Mouse (Mus musculus) lung, postnatal 4 days (tissue): ENCODE measurements around the gene Sgcd.
A peak's percentile ranks its signal among the peaks of the same experiment; 100 is the strongest.

Experiments
- DNase-seq, 2 experiments: peaks; one replicate each; pipeline ENCODE4 v3.0.0; 2021

Gene Sgcd

GRCm38 (mm10) chr11:47988697-47989533, at the start of gene Sgcd:
Gene Sgcd, minus strand, starts transcription at chr11:47988969.
- peak; percentile 37 to 59 for DNase-seq

- DNase-seq = no peak
Observed at GRCm38 (mm10) chr11:48038051-48038450, 49.3 kb upstream of the Sgcd start.

- no peak for DNase-seq
Observed at GRCm38 (mm10) chr11:48012836-48013235, 24.1 kb upstream of the Sgcd start.

GRCm38 (mm10) chr11:47988333-47988696, 454 bp downstream of the Sgcd start:
- DNase-seq = peak; percentile 17 to 52

- no peak for DNase-seq
Observed at GRCm38 (mm10) chr11:47987893-47988267, 889 bp downstream of the Sgcd start.

GRCm38 (mm10) chr11:47987251-47987892, 1.4 kb downstream of the Sgcd start:
- no peak for DNase-seq

- no peak for DNase-seq
Observed at GRCm38 (mm10) chr11:47982152-47982551, 6.6 kb downstream of the Sgcd start.

- DNase-seq = no peak
Observed at GRCm38 (mm10) chr11:47981108-47981507, 7.7 kb downstream of the Sgcd start.

GRCm38 (mm10) chr11:47953291-47953690, 35.5 kb downstream of the Sgcd start:
- no peak for DNase-seq

- no peak for DNase-seq
Observed at GRCm38 (mm10) chr11:47952366-47952765, 36.4 kb downstream of the Sgcd start.

GRCm38 (mm10) chr11:47939795-47940194, 49.0 kb downstream of the Sgcd start:
- DNase-seq = no peak

GRCm38 (mm10) chr11:47917616-47918015, 71.2 kb downstream of the Sgcd start:
- DNase-seq = no peak

- no peak for DNase-seq
Observed at GRCm38 (mm10) chr11:47891617-47892172, 97.1 kb downstream of the Sgcd start.

GRCm38 (mm10) chr11:47890315-47890714, 98.5 kb downstream of the Sgcd start:
- no peak for DNase-seq

- DNase-seq = no peak
Observed at GRCm38 (mm10) chr11:47885310-47885709, 103.5 kb downstream of the Sgcd start.

GRCm38 (mm10) chr11:47883545-47883944, 105.2 kb downstream of the Sgcd start:
- no peak for DNase-seq

GRCm38 (mm10) chr11:47876633-47877170, 112.1 kb downstream of the Sgcd start:
- no peak for DNase-seq

GRCm38 (mm10) chr11:47845894-47846293, 142.9 kb downstream of the Sgcd start:
- no peak for DNase-seq

GRCm38 (mm10) chr11:47833283-47833682, 155.5 kb downstream of the Sgcd start:
- no peak for DNase-seq

- DNase-seq = no peak
Observed at GRCm38 (mm10) chr11:47810307-47810706, 178.5 kb downstream of the Sgcd start.

- no peak for DNase-seq
Observed at GRCm38 (mm10) chr11:47804101-47804715, 184.6 kb downstream of the Sgcd start.

GRCm38 (mm10) chr11:47777916-47778226, 210.9 kb downstream of the Sgcd start:
- no peak for DNase-seq

GRCm38 (mm10) chr11:47777226-47777915, 211.4 kb downstream of the Sgcd start:
- DNase-seq = no peak
